Mouse (Mus musculus) 416B (cell line): ENCODE results near the gene Sox5.
A peak's percentile ranks its signal among the peaks of the same experiment; 100 is the strongest.

Experiments
- DNase-seq: peaks from one replicate; pipeline ENCODE4 v3.0.0; 2011; ENCODE audit warnings: low read depth

Sox5 gene

DNA sequence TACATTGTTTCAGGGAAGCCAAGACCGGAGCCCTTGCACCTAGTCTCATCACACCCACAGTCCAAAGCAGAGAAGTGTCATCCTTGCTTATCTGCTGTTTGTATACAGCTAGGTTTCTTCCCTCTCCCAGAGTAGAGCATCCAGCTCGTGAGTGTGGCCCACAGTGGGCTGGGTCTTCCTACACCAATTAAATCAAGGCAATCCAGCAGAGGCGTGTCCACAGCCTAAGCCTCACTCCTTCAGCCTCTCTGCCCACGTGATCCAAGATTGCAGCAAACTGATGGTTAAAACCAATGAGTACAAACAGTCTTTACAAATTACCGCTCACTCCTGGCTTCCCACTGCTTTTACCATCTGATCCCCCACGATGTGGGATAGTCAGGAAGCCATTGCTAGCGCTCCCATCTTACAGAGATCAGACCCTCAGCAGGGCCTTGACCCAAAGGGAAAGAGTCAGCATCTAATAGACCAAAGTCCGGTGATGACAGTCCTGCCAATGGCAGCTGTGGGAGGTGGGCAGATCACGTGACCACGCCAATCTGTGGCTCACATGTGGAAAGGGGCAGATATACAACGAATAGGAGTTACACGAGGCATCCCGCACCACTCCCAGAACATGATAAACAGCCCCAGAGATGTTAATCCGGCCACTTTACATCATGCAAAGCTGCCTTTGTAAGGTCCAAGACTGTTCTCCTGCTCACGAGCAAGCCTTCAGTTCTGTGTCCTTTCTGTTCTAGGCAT lies 9.4 kb downstream of the Sox5 start:
- no peak for DNase-seq

DNA sequence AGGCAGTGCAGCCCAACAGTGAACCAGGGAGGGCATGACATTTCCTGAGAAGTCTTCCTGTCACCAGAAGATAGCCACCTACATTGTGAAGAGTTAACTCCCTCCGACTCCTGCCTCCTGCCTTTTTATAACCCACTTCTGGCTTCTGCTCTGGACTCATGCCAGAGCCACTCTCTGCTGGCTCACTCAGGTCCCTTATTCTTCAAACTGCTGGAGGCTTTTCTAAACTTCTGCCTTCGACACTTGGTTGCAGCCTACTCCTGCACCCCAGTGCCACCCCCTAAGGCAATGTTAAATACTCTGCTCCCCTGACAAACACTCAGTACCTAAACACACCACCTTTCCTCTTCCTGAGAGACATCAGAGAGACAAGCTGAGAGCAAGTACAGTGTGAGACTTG lies 12.7 kb downstream of the Sox5 start:
- DNase-seq, result no peak

- DNase-seq, result no peak
Observed at GRCm38 (mm10) chr6:144761902-144762301, 19.9 kb downstream of the Sox5 start.

- no peak for DNase-seq
Observed at GRCm38 (mm10) chr6:144759193-144759592, 22.6 kb downstream of the Sox5 start.

DNA sequence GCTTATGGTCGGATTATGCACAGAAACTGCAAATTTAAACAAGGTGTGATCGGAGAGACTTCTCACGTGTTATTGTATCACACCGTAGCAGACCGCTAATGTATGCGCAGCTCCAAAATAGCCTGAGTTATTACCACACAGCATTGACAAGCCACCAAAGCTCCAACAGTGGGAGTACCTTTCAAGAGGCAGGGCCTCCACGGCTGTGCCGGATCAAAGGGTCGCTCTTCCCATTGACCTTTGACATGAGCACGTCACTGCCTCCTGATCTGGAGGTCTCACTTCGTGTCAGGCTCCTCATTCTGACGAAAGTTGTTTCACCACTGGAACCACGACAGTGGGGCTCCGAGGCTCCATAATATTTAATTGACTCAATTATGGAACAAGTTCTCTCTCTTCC lies 24.4 kb downstream of the Sox5 start:
- no peak for DNase-seq

DNA sequence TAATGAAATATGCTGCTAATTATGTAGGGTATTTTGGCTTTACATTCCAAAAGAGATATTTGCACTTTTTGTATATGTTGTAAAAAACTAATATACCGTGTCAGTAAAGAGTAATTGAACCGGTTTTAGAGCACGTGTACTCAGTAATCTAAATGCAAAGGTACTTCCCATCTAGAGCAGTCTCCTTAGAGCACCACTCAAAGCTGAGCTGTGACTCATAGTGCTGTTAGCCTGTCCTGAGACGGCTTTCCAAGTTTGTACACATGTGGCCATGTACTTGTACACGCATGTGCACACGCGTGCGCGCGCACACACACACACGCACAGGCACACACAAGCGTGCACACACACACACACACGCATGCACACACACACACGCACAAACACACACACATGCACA lies 25.3 kb downstream of the Sox5 start:
- no peak for DNase-seq

DNA sequence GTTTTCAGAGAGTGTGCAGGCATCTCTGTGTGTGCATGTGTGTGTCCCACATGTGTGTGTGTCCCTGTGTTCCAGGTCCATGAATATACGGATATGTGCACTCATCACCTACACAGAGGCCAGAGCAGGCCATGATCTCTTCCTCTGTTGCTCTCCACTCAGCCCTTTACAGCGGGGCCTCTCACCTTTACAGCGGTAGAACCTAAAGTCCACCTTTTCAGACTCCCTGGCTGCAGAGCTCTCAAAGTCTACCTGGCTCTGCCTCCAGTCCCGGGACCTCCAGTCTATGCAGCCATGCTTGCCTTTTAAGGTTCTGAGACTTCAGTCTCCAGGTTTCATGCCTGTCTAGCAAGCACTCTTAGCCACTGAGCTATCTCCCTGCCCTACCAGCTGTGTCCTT lies 26.5 kb downstream of the Sox5 start:
- no peak for DNase-seq

- no peak for DNase-seq
Observed at GRCm38 (mm10) chr6:144754366-144754765, 27.4 kb downstream of the Sox5 start.

DNA sequence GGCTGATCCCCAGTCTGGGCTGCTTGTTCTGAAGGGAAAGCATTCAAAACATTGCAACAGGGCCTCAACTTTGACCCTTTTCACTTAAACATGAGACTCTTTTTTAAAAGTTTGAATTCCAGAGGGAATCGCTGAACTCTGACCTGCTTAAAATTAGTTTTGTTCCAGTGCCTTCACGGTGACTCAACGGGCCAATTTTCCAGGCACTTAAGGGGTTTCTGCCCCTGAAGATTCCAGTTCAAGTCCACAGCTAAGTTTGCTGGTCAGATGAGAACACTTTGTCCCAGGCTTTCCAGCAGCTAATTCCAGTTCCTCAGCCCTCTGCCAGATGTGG lies 27.8 kb downstream of the Sox5 start:
- no peak for DNase-seq

- no peak for DNase-seq
Observed at GRCm38 (mm10) chr6:144753225-144753962, 28.4 kb downstream of the Sox5 start.

DNA sequence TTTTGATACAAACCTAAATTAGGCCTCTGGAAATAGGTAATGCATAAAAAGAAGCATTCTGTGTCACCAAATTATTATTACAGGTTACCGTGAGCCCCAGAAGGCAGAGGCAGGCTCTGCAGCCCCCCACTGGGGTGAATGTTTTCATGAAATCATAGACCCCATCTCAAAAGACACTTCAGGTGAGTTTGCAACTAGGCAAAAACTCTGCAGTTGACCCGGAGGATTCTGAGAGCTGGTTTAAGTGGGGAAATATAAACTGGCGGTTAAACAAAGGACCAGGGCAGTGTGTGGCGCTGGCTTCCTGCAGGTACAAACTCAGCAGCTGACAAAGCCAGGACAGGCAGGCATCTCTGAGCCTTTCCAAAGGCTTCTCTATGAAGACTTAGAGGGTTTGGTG lies 30.2 kb downstream of the Sox5 start:
- no peak for DNase-seq

- no peak for DNase-seq
Observed at GRCm38 (mm10) chr6:144750197-144750596, 31.6 kb downstream of the Sox5 start.

DNA sequence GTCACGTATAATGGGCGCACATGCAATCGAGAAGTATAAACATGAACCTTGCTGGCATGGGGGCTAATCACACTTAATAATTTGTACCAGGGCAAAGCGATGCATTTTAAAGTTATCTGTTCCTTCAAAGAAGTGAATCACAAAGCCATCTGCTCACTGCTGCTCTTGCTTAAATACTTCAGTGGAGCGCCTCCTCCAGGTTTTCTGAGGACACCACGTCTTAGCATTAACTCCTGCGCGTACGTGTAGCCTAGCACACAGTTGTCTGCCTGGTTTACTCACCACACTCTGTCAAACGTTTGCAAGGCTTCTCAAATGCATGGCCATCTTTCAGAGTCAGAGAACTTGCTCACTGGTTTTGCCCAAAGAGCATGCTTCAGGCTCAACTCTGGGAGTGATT lies 35.3 kb downstream of the Sox5 start:
- no peak for DNase-seq

GRCm38 (mm10) chr6:144742559-144742958 lies 39.2 kb downstream of the Sox5 start:
- no peak for DNase-seq

- DNase-seq, result no peak
Observed at GRCm38 (mm10) chr6:144741080-144741655, 40.6 kb downstream of the Sox5 start.

DNA sequence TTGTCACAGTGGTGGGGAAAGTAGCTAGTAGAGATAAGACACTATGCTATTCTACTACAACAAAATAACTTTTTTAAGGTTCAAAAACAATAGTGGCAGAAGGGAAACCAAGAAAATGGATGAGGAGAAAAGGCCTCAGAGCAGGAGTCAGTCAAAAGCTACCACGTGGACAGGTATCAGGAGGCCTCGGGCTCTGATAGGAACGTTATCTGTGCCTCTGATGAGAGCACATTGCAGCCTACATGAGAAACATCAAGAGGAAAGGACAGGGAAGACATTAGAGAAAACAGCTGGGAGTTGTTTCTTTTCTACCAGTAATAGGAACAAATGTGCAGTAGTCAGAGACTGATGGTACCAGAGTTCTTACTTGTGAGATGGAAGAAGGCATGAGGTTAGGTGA lies 41.4 kb downstream of the Sox5 start:
- DNase-seq, result no peak

GRCm38 (mm10) chr6:144739753-144740152 lies 42.0 kb downstream of the Sox5 start:
- DNase-seq, result no peak

GRCm38 (mm10) chr6:144737786-144738185 lies 44.0 kb downstream of the Sox5 start:
- DNase-seq, result no peak

DNA sequence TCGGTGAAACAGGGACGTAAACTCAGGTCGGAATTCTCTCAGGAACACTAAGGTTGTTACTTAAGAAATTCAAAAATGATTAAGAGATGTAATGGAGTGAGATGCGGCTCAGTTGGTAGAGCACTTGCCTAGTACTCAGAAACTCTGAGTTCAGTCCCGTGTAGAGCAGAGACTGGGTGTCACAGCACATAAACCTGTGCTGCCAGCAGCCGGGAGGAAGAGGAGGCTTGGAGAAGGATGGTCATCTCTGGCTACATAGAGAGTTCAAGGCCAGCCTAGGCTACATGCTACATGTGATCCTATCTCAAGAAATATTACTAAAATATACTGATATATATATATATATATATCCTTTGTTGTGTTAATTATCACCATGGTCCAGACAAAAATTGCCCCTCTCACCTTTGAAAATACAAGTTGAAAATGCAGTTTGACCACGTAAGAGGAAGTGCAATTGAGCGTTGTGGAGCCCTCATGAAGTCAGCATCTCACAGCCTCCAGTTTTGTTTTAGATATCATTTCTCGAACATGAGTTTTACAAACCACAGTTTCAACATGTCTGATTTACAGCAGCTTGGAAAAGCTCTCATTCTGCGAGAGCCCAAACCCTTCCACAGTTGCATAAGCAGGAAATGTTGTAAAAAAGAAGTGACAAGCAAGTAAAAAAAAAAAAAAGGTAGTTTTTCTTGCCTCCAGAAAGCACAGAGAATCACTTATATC lies 50.4 kb downstream of the Sox5 start:
- DNase-seq, result peak; percentile 69

DNA sequence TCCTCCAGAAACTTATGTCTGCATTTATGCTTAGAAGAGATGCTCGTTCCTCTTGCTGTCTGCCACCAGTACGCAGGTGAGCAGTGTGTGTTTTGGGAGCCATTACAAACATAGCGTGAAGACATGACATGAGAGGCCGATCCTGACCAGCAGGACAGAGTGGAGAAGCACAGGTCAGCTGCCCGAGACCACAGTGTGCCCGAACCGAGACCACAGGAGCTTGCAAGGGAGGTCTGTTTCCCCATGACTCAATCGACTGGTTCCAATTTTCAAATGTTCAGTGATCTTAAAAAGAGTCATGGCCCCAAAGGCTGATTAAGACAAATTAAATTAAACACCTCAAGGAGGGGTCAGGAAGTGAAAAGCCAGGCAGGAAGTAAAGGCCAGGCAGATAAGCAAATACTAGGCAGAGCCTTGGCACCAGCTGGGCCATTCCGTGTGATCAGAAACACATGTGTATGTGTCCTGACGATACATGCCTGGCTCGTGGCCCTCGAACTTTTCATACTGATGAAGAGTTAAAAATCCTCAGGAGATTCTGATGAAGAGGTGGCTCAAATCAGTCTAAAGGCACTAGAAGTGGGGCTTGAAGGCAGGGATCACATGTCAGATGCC lies 58.1 kb downstream of the Sox5 start:
- DNase-seq, result peak; percentile 91

DNA sequence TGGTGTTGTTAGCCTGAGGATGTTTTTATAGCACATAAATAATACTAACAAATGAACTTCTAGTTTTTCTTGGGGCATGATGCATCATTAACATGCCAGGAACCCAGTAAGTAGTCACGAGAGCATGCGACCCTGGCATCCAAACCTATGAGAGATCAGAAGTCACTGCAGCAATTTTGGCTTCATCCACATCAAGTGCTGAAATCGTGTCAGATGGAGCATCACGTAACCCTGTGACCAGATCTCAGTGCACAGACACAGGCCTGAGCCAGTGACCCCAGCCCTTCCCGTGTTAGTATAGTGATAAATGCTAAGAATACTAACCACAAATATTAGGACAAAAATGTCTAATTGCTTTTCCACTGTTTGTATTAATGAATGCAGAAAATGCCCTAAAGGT lies 58.8 kb downstream of the Sox5 start:
- DNase-seq, result no peak

- no peak for DNase-seq
Observed at GRCm38 (mm10) chr6:144720846-144721245, 60.9 kb downstream of the Sox5 start.
